Mouse (Mus musculus) liver, embryonic 16.5 days (tissue): ENCODE measurements around the gene Yipf2. TPM values are rescaled to one million over a fixed set of nuclear protein-coding genes. Genes with fewer than 3 reads are reported as not detected.

Source experiments
- ATAC-seq: fragments of 200-750 bp; cut with Nextera tagmentation; 2 replicates; pipeline ENCODE4 v1.8.0; 2017; ENCODE audit warnings: low read depth, mild to moderate bottlenecking, moderate number of reproducible peaks, moderate library complexity
- H3K27ac ChIP-seq: fragments of 300-500 bp; sonication (generic); 2 replicates; pipeline ENCODE4 v1.5.1; 2014; ENCODE audit warnings: mild to moderate bottlenecking, low read length
- H3K27me3 ChIP-seq: fragments of 300-500 bp; sonication (generic); 2 replicates; pipeline ENCODE4 v1.6.1; 2014; ENCODE audit warnings: low read depth, low read length, mixed read lengths; ENCODE audit not compliant: control insufficient read depth, insufficient read depth
- H3K36me3 ChIP-seq: fragments of 300-500 bp; sonication (generic); 2 replicates; pipeline ENCODE4 v1.6.1; 2014; ENCODE audit warnings: mild to moderate bottlenecking; ENCODE audit not compliant: control insufficient read depth, insufficient read depth
- H3K4me1 ChIP-seq: fragments of 300-500 bp; sonication (generic); 2 replicates; pipeline ENCODE4 v1.6.1; 2014; ENCODE audit warnings: low read depth, low read length, mixed read lengths; ENCODE audit not compliant: control insufficient read depth
- H3K4me2 ChIP-seq: fragments of 300-500 bp; sonication (generic); 2 replicates; pipeline ENCODE4 v1.6.1; 2014; ENCODE audit warnings: low read depth, low read length, mixed read lengths
- H3K4me3 ChIP-seq: fragments of 300-500 bp; sonication (generic); 2 replicates; pipeline ENCODE4 v1.5.1; 2014; ENCODE audit warnings: low read depth, mild to moderate bottlenecking, low read length
- H3K9ac ChIP-seq: fragments of 300-500 bp; sonication (generic); 2 replicates; pipeline ENCODE4 v1.6.1; 2014; ENCODE audit warnings: low read depth, low read length
- H3K9me3 ChIP-seq: fragments of 300-500 bp; sonication (generic); replicated peaks from 2 replicates; pipeline ENCODE4 v1.6.1; 2016; ENCODE audit warnings: low read length; ENCODE audit not compliant: control insufficient read depth
- WGBS: fragments of 180-500 bp; shearing (Covaris S2); extraction: QIAGEN DNeasy Blood & Tissue Kit; methylation state at CpG from one replicate; pipeline ENCODE4 v1.1.7; 2014; ENCODE audit not compliant: insufficient replicate concordance; 5-methylcytosine and 5-hydroxymethylcytosine counted together
- polyA plus RNA-seq: library from polyadenylated mRNA; unstranded; fragments of >200 nt; fragmentation: Nextera tagmentation; extraction: Ambion mirVana; gene quantifications from 2 replicates; pipeline ENCODE4 v1.2.1, GENCODE M21; 2015

Yipf2 gene
- polyA plus RNA-seq: 11.5 and 12.5 TPM in 2 replicates

DNA sequence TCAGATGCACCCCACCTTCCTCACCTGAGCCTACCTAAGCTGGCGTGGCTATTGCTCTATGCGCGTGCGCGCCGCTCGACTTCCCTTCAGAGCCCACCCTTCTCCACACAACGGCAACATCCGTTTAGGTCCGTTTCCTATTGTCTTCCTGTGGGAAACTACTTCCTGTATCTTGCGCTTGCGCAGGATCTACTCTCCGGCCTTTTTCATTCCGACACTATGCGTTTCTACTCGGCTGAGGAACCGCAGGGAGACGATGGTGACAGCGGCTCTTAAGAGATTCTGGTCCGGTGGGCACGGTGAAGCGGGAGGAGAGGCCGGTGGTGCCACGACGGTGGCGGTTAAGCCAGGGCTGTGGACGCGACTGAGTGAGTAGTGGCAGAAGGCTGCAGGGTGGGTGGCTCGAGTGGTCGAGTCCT is at the start of gene Yipf2, which contains the start of gene Timm29:
Yipf2 (minus strand) TSS at position 126 of the 419 bp plus-strand sequence.
Timm29 (plus strand) TSS at position 20 of the 419 bp plus-strand sequence.
- Histone ChIP-seq H3K4me1 (peaks cover 24% of the 10 kb centered on the region), H3K9me3 (no peaks in the 10 kb centered on the region), H3K4me2 (peak within 1 kb of the TSS; percentile 97), H3K9ac (peak within 1 kb of the TSS; percentile 91), H3K36me3 (peaks cover 19% of the 10 kb centered on the region), H3K4me3 (peak within 1 kb of the TSS; percentile 93), H3K27me3 (no peaks in the 10 kb centered on the region), H3K27ac (peak within 1 kb of the TSS; percentile 87)
- ATAC-seq: peak; percentile 85
- under 1% methylated on average over 30 of the region's 30 CpGs for WGBS

DNA sequence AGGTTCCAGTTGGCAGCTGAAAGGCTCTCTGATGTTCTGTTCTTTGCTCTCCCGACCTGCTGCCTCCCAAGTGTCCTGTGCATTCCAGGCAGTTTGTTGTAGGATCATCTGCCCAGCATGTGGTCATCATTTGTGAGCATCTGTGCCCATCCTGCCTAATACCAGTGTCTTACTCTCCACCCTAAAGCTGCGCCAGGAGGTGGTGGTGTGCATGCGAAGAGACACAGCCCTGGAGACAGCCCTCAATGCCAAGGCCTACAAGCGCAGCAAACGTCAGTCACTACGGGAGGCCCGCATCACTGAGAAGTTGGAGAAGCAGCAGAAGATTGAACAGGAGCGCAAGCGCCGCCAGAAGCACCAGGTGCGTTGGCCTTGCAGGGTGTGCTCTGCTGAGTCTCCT is 46.4 kb upstream of the Yipf2 start:
- no peak for ATAC-seq
- Histone ChIP-seq H3K4me2 (no peak overlapping the region), H3K9ac (no peak overlapping the region), H3K9me3 (no peaks in the 10 kb centered on the region), H3K27ac (no peak overlapping the region), H3K36me3 (peaks cover 69% of the 10 kb centered on the region), H3K4me1 (no peaks in the 10 kb centered on the region), H3K4me3 (no peak overlapping the region), H3K27me3 (no peaks in the 10 kb centered on the region)
- WGBS: 92% methylated on average over 11 of the region's 11 CpGs

DNA sequence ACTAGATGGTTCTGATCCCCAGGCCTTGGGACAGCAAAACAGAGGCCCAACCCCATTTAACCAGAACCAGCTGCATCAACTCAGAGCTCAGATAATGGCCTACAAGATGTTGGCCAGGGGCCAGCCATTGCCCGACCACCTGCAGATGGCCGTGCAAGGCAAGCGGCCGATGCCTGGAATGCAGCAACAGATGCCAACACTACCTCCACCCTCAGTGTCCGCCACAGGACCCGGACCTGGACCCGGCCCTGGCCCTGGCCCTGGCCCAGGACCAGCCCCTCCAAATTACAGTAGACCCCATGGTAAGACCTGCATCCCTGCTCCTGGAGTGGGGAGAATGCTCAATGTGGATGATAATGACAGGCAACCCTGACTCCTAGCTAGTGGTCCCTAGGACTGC is 43.0 kb upstream of the Yipf2 start:
- Histone ChIP-seq H3K4me2 (no peak overlapping the region), H3K36me3 (peaks cover 49% of the 10 kb centered on the region), H3K9me3 (no peaks in the 10 kb centered on the region), H3K4me1 (no peaks in the 10 kb centered on the region), H3K27ac (no peak overlapping the region), H3K4me3 (no peak overlapping the region), H3K27me3 (no peaks in the 10 kb centered on the region), H3K9ac (no peak overlapping the region)
- 80% methylated on average over 7 of the region's 7 CpGs for WGBS
- ATAC-seq: no peak

DNA sequence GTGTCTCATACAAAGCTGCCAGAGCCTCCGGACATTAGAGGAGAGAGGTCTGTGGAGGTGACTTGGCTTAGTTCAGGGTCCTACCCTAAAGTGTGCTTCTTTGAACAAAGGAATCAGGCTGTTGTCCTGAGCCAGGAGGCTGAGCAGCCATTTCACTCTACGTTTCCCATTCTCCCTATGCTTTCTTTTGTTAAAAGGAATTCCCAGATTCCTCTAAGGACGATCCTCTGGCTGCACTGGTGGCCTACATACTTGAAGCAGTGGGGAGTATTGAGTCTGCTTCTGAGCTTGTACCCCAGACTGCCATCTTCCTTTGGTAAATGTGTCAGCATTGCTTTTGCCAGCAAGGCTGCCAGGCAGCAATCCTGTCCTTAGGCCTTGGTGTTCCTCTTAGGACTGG is 40.5 kb upstream of the Yipf2 start:
- Histone ChIP-seq H3K4me2 (no peak overlapping the region), H3K27ac (no peak overlapping the region), H3K4me1 (no peaks in the 10 kb centered on the region), H3K4me3 (no peak overlapping the region), H3K9me3 (no peaks in the 10 kb centered on the region), H3K27me3 (no peaks in the 10 kb centered on the region), H3K36me3 (peaks cover 29% of the 10 kb centered on the region), H3K9ac (no peak overlapping the region)
- 72% methylated on average over 3 of the region's 3 CpGs for WGBS
- ATAC-seq: no peak

DNA sequence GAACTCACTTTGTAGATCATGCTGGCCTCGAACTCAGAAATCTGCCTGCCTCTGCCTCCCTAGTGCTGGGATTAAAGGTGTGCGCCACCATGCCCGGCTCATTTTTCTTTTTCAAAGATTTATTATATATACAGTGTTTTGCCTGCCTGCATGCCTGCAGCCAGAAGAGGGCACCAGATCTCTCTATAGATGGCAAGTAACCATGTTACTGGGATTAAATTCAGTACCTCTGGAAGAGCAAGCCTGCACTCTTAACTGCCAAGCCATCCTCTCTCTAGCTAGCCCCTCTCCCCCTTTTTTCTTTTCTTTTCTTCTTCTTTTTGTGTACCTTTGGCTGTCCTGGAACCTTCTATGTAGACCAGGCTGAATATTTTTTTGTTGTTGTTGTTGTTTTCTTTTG is 38.0 kb upstream of the Yipf2 start:
- ATAC-seq: no peak
- no peak overlapping the region for H3K9ac ChIP-seq
- WGBS: 64% methylated on average over 3 of the region's 3 CpGs

DNA sequence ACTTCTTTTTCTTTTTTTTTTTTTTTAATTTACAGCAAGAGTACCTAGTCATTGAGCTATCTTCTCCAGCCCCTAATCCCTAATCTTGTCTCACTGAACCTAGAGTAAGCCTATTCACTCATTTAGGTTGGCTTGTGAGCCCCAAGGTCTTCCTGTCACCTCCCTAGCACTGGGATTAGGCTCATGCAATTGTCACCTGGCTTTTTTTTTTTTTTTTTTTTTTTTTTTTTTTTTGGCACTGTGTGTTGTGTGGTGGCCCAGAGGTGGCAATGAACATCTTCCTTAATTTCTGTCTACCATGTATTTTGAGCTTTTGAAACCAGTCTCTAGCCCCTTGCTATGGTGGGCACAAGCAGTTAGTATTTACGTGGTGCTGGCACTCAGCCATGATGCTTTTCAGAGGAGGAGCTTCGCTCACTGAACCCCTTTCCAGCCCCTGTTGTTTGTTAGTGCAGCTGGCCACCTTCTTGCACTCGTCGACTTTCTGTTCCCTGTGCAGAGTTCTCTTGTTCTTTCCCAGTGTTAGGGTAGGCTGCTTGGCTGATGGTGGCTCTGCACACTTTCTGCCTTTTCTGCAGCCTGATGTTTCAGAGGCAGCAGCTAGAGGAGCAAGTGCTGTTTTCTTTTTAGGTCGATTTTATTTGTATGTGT is 34.6 kb upstream of the Yipf2 start:
- Histone ChIP-seq H3K27me3 (no peaks in the 10 kb centered on the region), H3K4me1 (peaks cover 4% of the 10 kb centered on the region), H3K4me2 (no peak overlapping the region), H3K9ac (no peak overlapping the region), H3K36me3 (no peaks in the 10 kb centered on the region), H3K9me3 (no peaks in the 10 kb centered on the region), H3K27ac (no peak overlapping the region), H3K4me3 (no peak overlapping the region)
- no peak for ATAC-seq
- 72% methylated on average over 5 of the region's 5 CpGs for WGBS

More for the DNA sequence above, 38.0 kb upstream of the Yipf2 start:
- H3K4me2 ChIP-seq: no peak overlapping the region
- peaks cover 7% of the 10 kb centered on the region for H3K36me3 ChIP-seq
- no peak overlapping the region for H3K4me3 ChIP-seq
- H3K27me3 ChIP-seq: no peaks in the 10 kb centered on the region
- no peaks in the 10 kb centered on the region for H3K4me1 ChIP-seq
- no peaks in the 10 kb centered on the region for H3K9me3 ChIP-seq
- H3K27ac ChIP-seq: no peak overlapping the region

DNA sequence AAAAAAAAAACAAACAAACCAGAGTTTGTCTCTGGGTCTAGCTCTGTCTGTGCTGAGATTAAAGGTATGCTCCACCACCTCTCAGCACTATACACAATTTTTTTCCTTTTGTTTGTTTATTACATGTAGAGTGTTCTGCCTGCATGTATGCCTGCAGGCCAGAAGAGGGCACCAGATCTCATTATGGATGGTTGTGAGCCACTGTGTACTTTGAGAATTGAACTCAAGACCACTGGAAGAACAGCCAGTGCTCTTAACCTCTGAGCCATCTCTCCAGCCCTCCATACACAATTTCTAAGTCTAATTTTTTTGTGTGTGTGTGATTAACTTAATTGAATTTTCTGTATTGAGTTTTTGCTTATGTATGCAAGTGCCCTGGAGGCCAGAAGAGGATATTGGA is 33.9 kb upstream of the Yipf2 start:
- H3K9me3 ChIP-seq: no peaks in the 10 kb centered on the region
- H3K4me2 ChIP-seq: no peak overlapping the region
- H3K36me3 ChIP-seq: no peaks in the 10 kb centered on the region
- H3K9ac ChIP-seq: no peak overlapping the region
- no peak overlapping the region for H3K4me3 ChIP-seq
- H3K27ac ChIP-seq: no peak overlapping the region
- no peak for ATAC-seq
- H3K4me1 ChIP-seq: peaks cover 4% of the 10 kb centered on the region
- no peaks in the 10 kb centered on the region for H3K27me3 ChIP-seq

DNA sequence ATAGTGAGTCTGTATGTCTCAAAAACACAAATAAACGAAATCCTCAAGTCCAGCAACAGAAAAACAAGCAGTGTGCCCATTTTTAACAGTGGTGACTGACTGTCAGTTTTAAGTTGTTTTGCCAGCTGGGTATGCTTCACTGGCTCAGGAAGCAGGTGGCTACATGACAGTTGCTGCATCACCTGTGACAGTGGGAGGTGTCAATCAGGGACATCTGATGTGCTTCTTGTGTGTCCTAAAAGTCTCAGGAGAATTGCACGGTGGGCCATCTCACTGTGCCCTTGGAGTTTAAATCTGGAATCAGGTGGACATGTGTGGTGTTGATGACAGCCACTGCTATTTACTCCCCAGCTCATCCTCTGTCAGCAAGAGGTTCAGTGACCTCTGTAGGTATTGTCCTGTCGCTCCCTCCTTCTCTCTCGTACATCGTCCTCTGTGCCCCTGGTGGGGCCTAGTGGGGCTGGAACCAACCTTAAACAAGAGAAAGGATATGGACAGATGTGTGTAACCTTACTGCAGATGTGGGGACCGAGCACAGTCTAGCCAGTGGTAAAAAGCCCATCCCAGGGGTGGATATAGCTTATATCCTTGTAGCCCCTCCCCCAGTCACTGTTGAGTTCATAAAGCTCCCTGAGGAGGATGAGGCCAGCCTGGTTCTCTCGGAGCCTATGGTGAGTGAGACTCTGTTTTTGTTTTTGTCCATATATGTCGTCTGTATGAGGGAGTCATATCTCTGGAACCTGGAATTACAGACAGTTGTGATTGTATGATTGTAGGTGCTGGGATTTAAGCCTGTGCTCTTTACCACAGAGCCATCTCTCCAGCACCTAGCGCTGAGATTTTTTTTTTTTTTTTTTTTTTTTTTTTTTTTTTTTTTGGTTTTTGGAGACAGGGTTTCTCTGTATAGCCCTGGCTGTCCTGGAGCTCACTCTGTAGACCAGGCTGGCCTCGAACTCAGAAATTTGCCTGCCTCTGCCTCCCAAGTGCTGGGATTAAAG is 33.0 kb upstream of the Yipf2 start:
- no peak overlapping the region for H3K4me3 ChIP-seq
- H3K9me3 ChIP-seq: no peaks in the 10 kb centered on the region
- no peak overlapping the region for H3K27ac ChIP-seq
- H3K36me3 ChIP-seq: no peaks in the 10 kb centered on the region
- no peaks in the 10 kb centered on the region for H3K27me3 ChIP-seq
- 75% methylated on average over 9 of the region's 10 CpGs for WGBS
- H3K4me1 ChIP-seq: peaks cover 4% of the 10 kb centered on the region
- no peak overlapping the region for H3K9ac ChIP-seq
- no peak for ATAC-seq
- no peak overlapping the region for H3K4me2 ChIP-seq

DNA sequence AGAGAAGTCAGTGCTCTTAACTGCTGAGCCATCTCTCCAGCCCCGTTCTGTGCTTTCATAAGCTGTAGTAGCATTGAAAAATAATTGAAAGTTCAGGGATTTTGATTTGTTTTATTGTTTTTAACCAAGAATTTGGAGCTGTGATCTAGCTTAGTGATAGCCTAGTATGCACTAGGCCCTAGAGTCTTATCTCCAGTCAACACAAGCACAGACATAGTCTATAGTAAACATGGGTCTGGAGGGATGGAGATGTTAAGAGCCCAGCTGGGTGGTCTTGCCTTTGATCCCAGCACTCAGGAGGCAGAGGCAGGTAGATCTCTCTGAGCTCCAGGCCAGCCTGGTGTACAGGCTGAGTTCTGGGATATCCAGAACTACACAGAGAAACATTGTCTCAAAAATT is 30.0 kb upstream of the Yipf2 start:
- 0 out of 2 replicates have a peak, but pooled peaks have one; percentile 49 for ATAC-seq
- WGBS: 69% methylated on average over 1 of the region's 1 CpGs

More for the DNA sequence above, 30.0 kb upstream of the Yipf2 start:
- Histone ChIP-seq H3K4me2 (no peak overlapping the region), H3K9ac (no peak overlapping the region), H3K27me3 (no peaks in the 10 kb centered on the region), H3K4me1 (peaks cover 13% of the 10 kb centered on the region), H3K4me3 (no peak overlapping the region), H3K27ac (no peak overlapping the region), H3K36me3 (no peaks in the 10 kb centered on the region), H3K9me3 (no peaks in the 10 kb centered on the region)
